Comparison of ENCODE assay signal across 23 mouse cellular contexts in the genomic region with DNA sequence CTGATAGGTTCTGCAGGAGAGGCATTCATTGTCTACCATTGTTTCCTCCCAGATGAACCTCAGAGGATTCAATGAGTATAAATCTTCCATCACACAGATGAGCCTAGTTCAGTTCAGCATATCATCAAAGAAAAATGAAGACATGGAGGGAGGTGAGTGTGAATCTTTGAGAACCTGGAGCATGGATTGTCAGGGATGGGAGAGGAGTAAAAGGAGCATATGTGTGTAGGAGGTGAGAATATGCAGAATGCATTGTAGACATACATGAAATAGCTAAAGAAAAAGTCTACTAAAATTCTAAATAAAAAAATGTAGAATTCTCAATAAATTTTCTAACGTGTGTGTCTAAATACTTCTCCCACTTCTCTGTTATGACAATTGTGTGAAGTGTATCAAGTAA.
DNase-seq lines count a peak whose midpoint lies in the region; ATAC-seq and TF ChIP-seq lines count a peak whose summit lies in the region.
"Had no signal": no experiment of that assay in that cellular context is flagged by ENCODE, and none has a peak within 500 bp of the region (broad histone marks: within the 10 kb centered on the region; RNA-seq: fewer than 3 reads in every experiment).

No protein-coding gene starts in this region.

- no peak overlapping the region for H3K4me3 ChIP-seq in left cerebral cortex, adult 2 months
- no peak overlapping the region for H3K4me3 ChIP-seq in forebrain, embryonic 15.5 days
- H3K4me3 ChIP-seq: embryonic facial prominence, embryonic 10.5 days; embryonic facial prominence, embryonic 12.5 days; forebrain, embryonic 13.5 days had no signal

- H3K4me1 ChIP-seq in forebrain, embryonic 15.5 days = no peaks in the 10 kb centered on the region
- H3K4me1 ChIP-seq: embryonic facial prominence, embryonic 10.5 days; embryonic facial prominence, embryonic 12.5 days; forebrain, embryonic 13.5 days had no signal

- WGBS in forebrain, embryonic 15.5 days = 80% methylated on average over 1 of the region's 1 CpGs

- no peaks in the 10 kb centered on the region for H3K36me3 ChIP-seq in forebrain, embryonic 15.5 days
- H3K36me3 ChIP-seq: embryonic facial prominence, embryonic 10.5 days; embryonic facial prominence, embryonic 12.5 days; G1E had no signal

- no peak overlapping the region for H3K4me2 ChIP-seq in forebrain, embryonic 15.5 days (replicated peaks)
- H3K4me2 ChIP-seq: embryonic facial prominence, embryonic 12.5 days; forebrain, embryonic 13.5 days had no signal

- no peak overlapping the region for H3K9ac ChIP-seq in forebrain, embryonic 15.5 days (replicated peaks)
- H3K9ac ChIP-seq: embryonic facial prominence, embryonic 12.5 days; forebrain, embryonic 13.5 days had no signal

- H3K27me3 ChIP-seq in forebrain, embryonic 15.5 days = no peaks in the 10 kb centered on the region
- H3K27me3 ChIP-seq: CH12.LX; embryonic facial prominence, embryonic 12.5 days; forebrain, embryonic 13.5 days; Patski had no signal

- peak; percentile 96 for ATAC-seq in frontal cortex, adult (ENCODE audit: low TSS enrichment)
- no peak for ATAC-seq in forebrain, embryonic 15.5 days (replicated peaks)
- ATAC-seq: activated CD4-positive, CD25-positive, alpha-beta regulatory T cell, adult 4 months; CD4-positive, CD25-positive, alpha-beta regulatory T cell, adult 4 months; forebrain, embryonic 13.5 days; forebrain, embryonic 16.5 days; Patski had no signal

- H3K27ac ChIP-seq in left cerebral cortex, adult 2 months = no peak overlapping the region
- no peak overlapping the region for H3K27ac ChIP-seq in forebrain, embryonic 15.5 days (replicated peaks)
- H3K27ac ChIP-seq: embryonic facial prominence, embryonic 10.5 days; embryonic facial prominence, embryonic 12.5 days; forebrain, embryonic 13.5 days had no signal

- H3K9me3 ChIP-seq in forebrain, embryonic 15.5 days = no peaks in the 10 kb centered on the region
- H3K9me3 ChIP-seq: embryonic facial prominence, embryonic 10.5 days; embryonic facial prominence, embryonic 12.5 days; forebrain, embryonic 13.5 days; G1E had no signal

- no peak for TF ChIP-seq CTCF in left cerebral cortex, adult 2 months (IDR thresholded peaks at IDR 0.05)

- intact Hi-C loops in left cerebral cortex, adult 2 months (cut with DNase I) = no loop called here

- no peak for DNase-seq in frontal cortex, postnatal 25 days (ENCODE audit: low spot score in 2 of 2)
- peak; percentile 2 for DNase-seq in left cerebral cortex, adult 11 months (ENCODE audit: low spot score)
- DNase-seq in left cerebral cortex, adult 2 months (ENCODE audit: extremely low spot score in 1 of 2, low spot score in 2 of 2) = no peak
- peak; percentile 65 for DNase-seq in brain, adult 2 months (ENCODE audit: low read depth, low spot score)
- DNase-seq: adrenal gland, adult 8-10 months; adrenal gland, postnatal 25 days; B cell, adult 2 months; cerebellum, adult 11-12 months; cerebellum, adult 2 months; cerebellum, adult 9-10 months; cerebellum, postnatal 10 days; cerebellum, postnatal 25 days had no signal

Comparison
In these comparisons a context has a peak if more than half of its experiments do, and no peak if none do; other contexts are left out.
1. DNase-seq: peak in left cerebral cortex, adult 11 months (single experiment) and brain, adult 2 months (single experiment); none in frontal cortex, postnatal 25 days (0 of 2) and left cerebral cortex, adult 2 months (0 of 2).